Mouse (Mus musculus) liver, adult 2 months (tissue): Measurements from ENCODE around the gene Rgs12.

Source experiments
- CTCF ChIP-seq: fragments of 200-500 bp; IDR thresholded peaks from 2 replicates; pipeline ENCODE4 v1.5.1; 2011; ENCODE audit warnings: low read depth, low read length, control low read depth
- POLR2A ChIP-seq: fragments of 200-500 bp; IDR thresholded peaks from 2 replicates; pipeline ENCODE4 v1.6.1; 2011; ENCODE audit warnings: low read length, control low read depth; ENCODE audit not compliant: insufficient read depth; ENCODE audit errors: extremely low read depth

DNA sequence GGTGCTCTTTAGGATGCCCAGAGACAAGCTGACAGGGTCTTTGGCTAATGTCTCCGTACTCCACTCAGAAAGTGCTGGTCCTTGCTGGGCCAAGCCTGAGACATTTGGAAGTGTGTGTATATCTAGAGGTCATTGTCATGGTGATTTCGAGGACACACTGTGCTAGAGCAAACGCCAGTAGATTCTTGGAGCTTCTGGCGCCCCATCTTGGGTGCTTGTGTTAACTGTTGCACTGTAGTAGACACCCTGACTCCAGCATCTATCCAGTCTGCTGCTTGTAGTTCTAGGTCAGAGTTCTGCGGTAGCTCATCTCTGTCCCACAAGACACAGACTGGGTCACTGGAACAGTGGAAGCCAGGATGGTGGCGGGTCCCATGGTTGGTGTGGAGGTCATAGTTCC is 122.6 kb downstream of the Rgs12 start:
- no peak for TF ChIP-seq CTCF
- no peak for TF ChIP-seq POLR2A
